Comparison of ENCODE assay signal across 11 mouse cellular contexts in genomic region chr5:113633037-113633714, GRCm38 (mm10). TPM values are rescaled to one million over a fixed set of nuclear protein-coding genes. Genes with fewer than 3 reads are reported as not detected.
DNase-seq lines count a peak whose midpoint lies in the region; ATAC-seq lines count a peak whose summit lies in the region.
"Had no signal": no experiment of that assay in that cellular context is flagged by ENCODE, and none has a peak within 500 bp of the region (broad histone marks: within the 10 kb centered on the region; RNA-seq: fewer than 3 reads in every experiment).

No protein-coding gene starts in this region.

- peak overlapping the region; percentile 51 for H3K27ac ChIP-seq in heart, embryonic 13.5 days (replicated peaks)
- H3K27ac ChIP-seq in heart, embryonic 12.5 days (ENCODE audit: poor library complexity, severe bottlenecking): no peak overlapping the region
- H3K27ac ChIP-seq: hindbrain, embryonic 14.5 days had no signal

- peaks cover 49% of the 10 kb centered on the region for H3K27me3 ChIP-seq in heart, embryonic 13.5 days (replicated peaks)
- H3K27me3 ChIP-seq in heart, embryonic 12.5 days (replicated peaks): peaks cover 14% of the 10 kb centered on the region

- no peaks in the 10 kb centered on the region for H3K36me3 ChIP-seq in heart, embryonic 13.5 days
- H3K36me3 ChIP-seq in heart, embryonic 12.5 days: no peaks in the 10 kb centered on the region
- H3K36me3 ChIP-seq: G1E had no signal

- ATAC-seq in heart, embryonic 13.5 days (ENCODE audit: extremely low read depth, insufficient number of reproducible peaks, low FRiP score, low TSS enrichment): no peak
- ATAC-seq in heart, embryonic 12.5 days (ENCODE audit: insufficient number of reproducible peaks, low FRiP score): no peak
- ATAC-seq in monocyte, adult 5-6 weeks (replicated peaks; ENCODE audit: insufficient number of reproducible peaks, low FRiP score, low TSS enrichment, poor library complexity, severe bottlenecking): no peak
- ATAC-seq: forebrain, embryonic 14.5 days had no signal

- no peak overlapping the region for H3K9ac ChIP-seq in heart, embryonic 13.5 days
- no peak overlapping the region for H3K9ac ChIP-seq in heart, embryonic 12.5 days
- H3K9ac ChIP-seq: hindbrain, embryonic 14.5 days had no signal

- peaks cover 66% of the 10 kb centered on the region for H3K4me1 ChIP-seq in heart, embryonic 13.5 days
- H3K4me1 ChIP-seq in heart, embryonic 12.5 days (replicated peaks): peaks cover 62% of the 10 kb centered on the region

- H3K4me2 ChIP-seq in heart, embryonic 13.5 days: no peak overlapping the region
- no peak overlapping the region for H3K4me2 ChIP-seq in heart, embryonic 12.5 days
- H3K4me2 ChIP-seq: hindbrain, embryonic 14.5 days had no signal

- no peak overlapping the region for H3K4me3 ChIP-seq in heart, embryonic 13.5 days
- H3K4me3 ChIP-seq in heart, embryonic 12.5 days: no peak overlapping the region

- 38% methylated on average over 9 of the region's 9 CpGs for WGBS in heart, embryonic 13.5 days
- 42% methylated on average over 9 of the region's 9 CpGs for WGBS in heart, embryonic 12.5 days

- peak; percentile 76 for DNase-seq in forelimb bud, embryonic 11.5 days (ENCODE audit: low read depth, low spot score)
- peak; percentile 46 for DNase-seq in kidney, postnatal 14 days
- DNase-seq in lung, postnatal 10 days: peak; percentile 74
- no peak for DNase-seq in adipocyte (ENCODE audit: low spot score)
- DNase-seq: thymus, adult 18-20 months had no signal

- no peaks in the 10 kb centered on the region for H3K9me3 ChIP-seq in heart, embryonic 13.5 days
- no peaks in the 10 kb centered on the region for H3K9me3 ChIP-seq in heart, embryonic 12.5 days (replicated peaks)

RNA-seq across cellular contexts. Expression of gene Cmklr1, which starts 17.1 kb away (rescaled TPM):
- 1.8 and 2.8 TPM in 2 replicates for polyA plus RNA-seq in heart, embryonic 13.5 days (2015; fragmentation: Nextera tagmentation; extraction: Ambion mirVana)
- 1.4 and 1.8 TPM in 2 replicates for polyA plus RNA-seq in heart, embryonic 12.5 days (2016; fragmentation: Nextera tagmentation; extraction: Ambion mirVana)
- total RNA-seq in monocyte, adult 5-6 weeks (2017): 15.8 to 84.7 TPM (median 20.2 TPM) in 3 replicates
- polyA plus RNA-seq: G1E had no signal
